ENCODE assay signal across 11 mouse cellular contexts in genomic region chr12:107978063-107978462, GRCm38 (mm10). TPM values are rescaled to one million over a fixed set of nuclear protein-coding genes. Genes with fewer than 3 reads are reported as not detected.
A peak's percentile ranks its signal among the peaks of the same experiment; 100 is the strongest.
DNase-seq lines count a peak whose midpoint lies in the region; ATAC-seq lines count a peak whose summit lies in the region.
"Had no signal": no experiment of that assay in that cellular context is flagged by ENCODE, and none has a peak within 500 bp of the region (broad histone marks: within the 10 kb centered on the region; RNA-seq: fewer than 3 reads in every experiment).

No protein-coding gene starts in this region.

- peaks cover 70% of the 10 kb centered on the region for H3K4me1 ChIP-seq in heart, embryonic 12.5 days (replicated peaks)
- peaks cover 100% of the 10 kb centered on the region for H3K4me1 ChIP-seq in embryonic facial prominence, embryonic 10.5 days
- H3K4me1 ChIP-seq in hindbrain, embryonic 15.5 days (replicated peaks): peaks cover 78% of the 10 kb centered on the region

- no peak overlapping the region for H3K27ac ChIP-seq in heart, embryonic 12.5 days (ENCODE audit: poor library complexity, severe bottlenecking)
- H3K27ac ChIP-seq in embryonic facial prominence, embryonic 10.5 days (replicated peaks): peak overlapping the region; percentile 81
- peak overlapping the region; percentile 75 for H3K27ac ChIP-seq in hindbrain, embryonic 15.5 days (replicated peaks)
- H3K27ac ChIP-seq: lung, embryonic 15.5 days had no signal

- no peak for DNase-seq in heart, postnatal 4 days
- peak; percentile 56 for DNase-seq in embryonic facial prominence, embryonic 10.5 days (ENCODE audit: low spot score)
- peak; percentile 46 for DNase-seq in neural tube, embryonic 10.5 days (ENCODE audit: extremely low spot score, low spot score)
- DNase-seq in embryo, embryonic 9.5 days (ENCODE audit: extremely low spot score): no peak
- no peak for DNase-seq in cerebellum, postnatal 25 days
- DNase-seq: cerebellum, adult 2 months; gastrocnemius, postnatal 36 days had no signal

- peak overlapping the region; percentile 84 for H3K4me2 ChIP-seq in heart, embryonic 12.5 days
- peak overlapping the region; percentile 55 for H3K4me2 ChIP-seq in hindbrain, embryonic 15.5 days
- H3K4me2 ChIP-seq: lung, embryonic 15.5 days had no signal

- H3K9ac ChIP-seq in heart, embryonic 12.5 days: peak overlapping the region; percentile 13; the same call in 1 of the 2 replicates
- H3K9ac ChIP-seq in hindbrain, embryonic 15.5 days: peak overlapping the region; percentile 7; the same call in 1 of the 2 replicates
- H3K9ac ChIP-seq: lung, embryonic 15.5 days had no signal

- 14% methylated on average over 14 of the region's 14 CpGs for WGBS in heart, embryonic 12.5 days
- WGBS in embryonic facial prominence, embryonic 10.5 days: 6% methylated on average over 14 of the region's 14 CpGs
- WGBS in hindbrain, embryonic 15.5 days: 10% methylated on average over 14 of the region's 14 CpGs

- H3K36me3 ChIP-seq in heart, embryonic 12.5 days: no peaks in the 10 kb centered on the region
- peaks cover under 1% of the 10 kb centered on the region; the same call in 1 of the 2 replicates for H3K36me3 ChIP-seq in embryonic facial prominence, embryonic 10.5 days (replicated peaks)
- no peaks in the 10 kb centered on the region for H3K36me3 ChIP-seq in hindbrain, embryonic 15.5 days
- H3K36me3 ChIP-seq: lung, embryonic 15.5 days had no signal

- no peak for ATAC-seq in heart, embryonic 12.5 days (ENCODE audit: insufficient number of reproducible peaks, low FRiP score)
- no peak for ATAC-seq in hindbrain, embryonic 15.5 days (ENCODE audit: low FRiP score, low read depth)
- ATAC-seq in cerebellum, adult (ENCODE audit: insufficient number of reproducible peaks, low FRiP score, low TSS enrichment): no peak

- H3K4me3 ChIP-seq in heart, embryonic 12.5 days: peak overlapping the region; percentile 22; the same call in 1 of the 2 replicates
- H3K4me3 ChIP-seq in embryonic facial prominence, embryonic 10.5 days: peak overlapping the region; percentile 43
- H3K4me3 ChIP-seq in hindbrain, embryonic 15.5 days: no peak overlapping the region
- H3K4me3 ChIP-seq: lung, embryonic 15.5 days had no signal

- H3K9me3 ChIP-seq in heart, embryonic 12.5 days (replicated peaks): no peaks in the 10 kb centered on the region
- no peaks in the 10 kb centered on the region for H3K9me3 ChIP-seq in embryonic facial prominence, embryonic 10.5 days
- no peaks in the 10 kb centered on the region for H3K9me3 ChIP-seq in hindbrain, embryonic 15.5 days
- H3K9me3 ChIP-seq: lung, embryonic 15.5 days had no signal

- H3K27me3 ChIP-seq in heart, embryonic 12.5 days (replicated peaks): peaks cover 10% of the 10 kb centered on the region
- H3K27me3 ChIP-seq in embryonic facial prominence, embryonic 10.5 days (replicated peaks; ENCODE audit: low read depth, poor library complexity, severe bottlenecking): peaks cover 59% of the 10 kb centered on the region
- H3K27me3 ChIP-seq in hindbrain, embryonic 15.5 days: 0 out of 2 replicates have a peak, but pooled peaks cover 3% of the 10 kb centered on the region

RNA-seq across cellular contexts. Expression of gene Bcl11b, which starts 25.3 kb away (rescaled TPM):
- polyA plus RNA-seq in heart, embryonic 12.5 days (2016; fragmentation: Nextera tagmentation; extraction: Ambion mirVana): 4.9 and 5.0 TPM in 2 replicates
- 1 to 10 TPM; 1.5 to 1.6 TPM for total RNA-seq in heart, postnatal 4 days (2021)
- polyA plus RNA-seq in embryonic facial prominence, embryonic 10.5 days (2016; fragmentation: Nextera tagmentation; extraction: Ambion mirVana): 7.3 and 10.4 TPM in 2 replicates
- polyA plus RNA-seq in hindbrain, embryonic 15.5 days (2015; fragmentation: Nextera tagmentation; extraction: Ambion mirVana): 20.5 and 24.4 TPM in 2 replicates

Comparison
In these comparisons a context has a peak if more than half of its experiments do, and no peak if none do; other contexts are left out.
1. DNase-seq: peak in embryonic facial prominence, embryonic 10.5 days (single experiment) and neural tube, embryonic 10.5 days (single experiment); none in heart, postnatal 4 days (single experiment), embryo, embryonic 9.5 days (single experiment) and cerebellum, postnatal 25 days (0 of 2).